Mouse (Mus musculus): ENCODE measurements around the gene Slc5a5.

The Slc5a5 gene

DNA sequence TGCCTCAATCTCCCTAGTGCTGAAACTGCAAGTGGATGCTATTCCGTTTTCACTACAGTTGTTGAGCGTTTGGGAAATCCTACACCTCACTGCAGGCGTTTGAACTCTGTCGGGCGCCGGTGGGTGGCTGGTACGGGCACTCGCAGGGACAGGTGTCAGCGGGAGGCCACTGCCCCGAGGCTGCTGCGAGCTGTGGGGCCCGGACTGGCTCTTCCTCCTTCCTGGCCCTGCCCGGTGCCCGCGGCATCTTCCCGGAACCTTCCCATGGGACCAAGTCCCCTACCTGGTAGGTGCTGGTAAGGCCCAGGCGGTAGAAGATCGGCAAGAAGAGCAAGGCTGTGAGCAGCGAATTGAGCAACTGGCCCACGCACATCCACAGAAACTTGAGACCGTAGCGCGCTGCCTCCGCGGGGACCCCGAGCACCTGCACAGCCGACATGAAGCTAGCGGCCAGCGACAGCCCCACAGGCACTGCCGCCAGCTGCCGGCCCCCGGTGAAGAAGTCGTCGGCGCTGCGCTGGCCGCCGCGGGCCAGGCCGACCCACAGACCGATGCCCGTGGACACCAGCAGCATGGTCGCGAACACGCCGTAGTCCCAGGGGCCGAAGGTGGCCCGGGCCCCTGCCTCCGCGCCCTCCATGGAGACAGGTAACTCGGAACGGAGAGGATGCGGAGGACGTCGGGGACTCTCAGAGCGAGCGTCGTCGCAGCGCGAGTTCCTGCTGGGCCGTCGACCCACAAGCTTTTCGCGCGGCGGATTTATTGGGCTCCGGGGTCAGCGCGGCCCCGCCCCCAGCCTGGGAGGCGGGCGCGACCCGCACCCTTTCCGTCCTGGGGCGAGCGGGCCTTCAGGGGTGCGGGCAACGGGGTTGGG is at the start of gene Slc5a5:
Slc5a5 (minus strand) TSS at position 736 of the 874 bp plus-strand sequence.
- DNase-seq (ENCODE audit: low spot score) = no peak

DNA sequence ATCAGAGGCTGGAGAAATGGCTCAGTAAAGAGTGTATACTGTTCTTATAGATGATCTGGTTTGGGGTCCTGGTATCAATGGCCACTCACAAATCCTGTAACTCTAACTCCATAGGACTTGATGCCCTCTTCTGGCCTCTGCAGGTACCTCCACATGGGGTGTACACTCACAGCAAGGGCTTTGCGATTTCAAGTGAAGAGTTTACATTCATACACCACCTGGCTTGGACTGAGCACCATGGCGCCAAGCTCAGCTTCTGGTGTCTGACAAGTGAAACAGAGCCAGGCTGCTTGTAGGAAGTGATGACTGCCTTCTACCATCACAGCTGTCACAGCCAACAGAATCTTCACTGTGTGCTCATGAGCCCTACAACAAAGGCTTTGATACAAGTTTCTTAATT is 48.9 kb upstream of the Slc5a5 start:
- DNase-seq (ENCODE audit: low spot score) = no peak

DNA sequence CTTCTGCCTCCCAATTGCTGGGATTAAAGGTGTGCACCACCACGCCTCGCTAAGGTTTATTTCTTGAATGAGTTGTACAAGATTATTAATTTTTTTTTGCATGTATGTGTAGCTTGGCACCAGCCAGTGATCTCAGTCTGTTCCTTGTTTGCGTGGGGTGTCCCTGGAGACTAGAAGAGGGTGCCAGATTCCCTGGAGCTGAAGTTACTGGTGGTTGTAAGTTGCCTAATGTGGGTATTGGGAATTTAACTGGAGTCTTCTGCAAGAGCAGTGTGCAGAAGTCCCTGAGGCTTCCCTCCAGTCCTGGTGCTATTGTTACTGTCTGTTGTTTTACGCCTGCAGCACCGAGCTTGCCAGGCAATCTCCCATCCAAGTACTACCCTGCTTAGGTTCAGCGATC is 44.6 kb upstream of the Slc5a5 start:
- DNase-seq (ENCODE audit: low spot score) = no peak

DNA sequence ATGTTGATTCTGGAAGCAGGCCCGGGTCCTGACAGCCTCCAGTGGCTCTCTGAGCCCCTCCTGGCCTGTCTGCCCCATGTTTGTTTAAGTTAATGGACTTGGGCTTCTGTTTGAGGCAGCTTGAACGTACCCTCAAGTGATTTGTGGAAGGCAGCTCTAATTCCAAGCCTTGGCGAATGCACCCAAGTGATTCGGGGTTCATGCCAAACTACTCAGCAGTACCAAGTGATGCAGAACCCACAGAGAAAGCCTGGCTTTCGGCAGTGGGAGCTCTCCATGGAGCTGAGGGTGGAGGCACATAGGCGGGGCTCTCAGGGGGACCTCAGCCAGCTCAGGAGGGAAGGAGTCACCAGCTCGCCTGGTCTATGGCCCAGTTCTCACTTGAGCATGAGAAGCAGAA is 42.2 kb upstream of the Slc5a5 start:
- no peak for DNase-seq (ENCODE audit: low spot score)

DNA sequence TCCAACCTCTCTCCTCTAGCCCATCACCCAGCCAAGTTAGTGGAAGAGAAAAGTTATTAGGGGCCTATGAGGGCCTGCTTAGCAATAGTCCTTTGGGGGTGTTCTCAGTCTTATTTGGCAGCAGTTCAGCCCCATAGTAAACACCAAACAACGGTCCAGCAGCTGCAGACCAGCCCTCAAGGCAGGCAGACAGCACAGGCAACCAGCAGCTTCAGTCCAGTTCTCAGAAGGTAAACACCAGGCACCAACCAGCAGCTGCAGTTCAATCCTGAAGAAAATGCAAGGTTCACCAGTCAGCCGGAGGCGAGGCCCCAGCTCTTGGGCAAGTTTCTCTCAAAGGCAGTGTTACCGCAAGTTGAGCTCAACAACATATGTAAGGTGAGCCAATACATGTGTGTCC is 40.5 kb upstream of the Slc5a5 start:
- no peak for DNase-seq (ENCODE audit: low spot score)

DNA sequence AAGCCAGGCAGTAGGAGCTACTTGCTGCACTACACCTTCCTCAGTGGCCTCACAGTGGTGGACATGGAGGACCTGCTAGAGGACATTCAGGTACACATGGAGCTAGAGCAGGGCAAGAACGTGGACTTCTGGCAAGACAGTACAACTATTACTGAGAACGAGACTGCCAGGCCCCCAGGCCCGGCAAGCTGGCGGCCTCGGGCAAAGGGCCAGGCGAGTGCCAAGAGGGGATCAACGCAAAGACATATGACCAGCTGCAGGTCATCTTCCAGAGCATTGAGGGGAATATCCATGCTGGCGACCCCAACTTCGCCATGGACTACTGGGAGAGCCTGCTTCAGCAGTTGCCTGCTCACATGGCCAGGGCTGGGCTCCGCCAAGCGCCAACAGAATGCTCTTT is 39.2 kb upstream of the Slc5a5 start:
- DNase-seq (ENCODE audit: low spot score) = no peak

DNA sequence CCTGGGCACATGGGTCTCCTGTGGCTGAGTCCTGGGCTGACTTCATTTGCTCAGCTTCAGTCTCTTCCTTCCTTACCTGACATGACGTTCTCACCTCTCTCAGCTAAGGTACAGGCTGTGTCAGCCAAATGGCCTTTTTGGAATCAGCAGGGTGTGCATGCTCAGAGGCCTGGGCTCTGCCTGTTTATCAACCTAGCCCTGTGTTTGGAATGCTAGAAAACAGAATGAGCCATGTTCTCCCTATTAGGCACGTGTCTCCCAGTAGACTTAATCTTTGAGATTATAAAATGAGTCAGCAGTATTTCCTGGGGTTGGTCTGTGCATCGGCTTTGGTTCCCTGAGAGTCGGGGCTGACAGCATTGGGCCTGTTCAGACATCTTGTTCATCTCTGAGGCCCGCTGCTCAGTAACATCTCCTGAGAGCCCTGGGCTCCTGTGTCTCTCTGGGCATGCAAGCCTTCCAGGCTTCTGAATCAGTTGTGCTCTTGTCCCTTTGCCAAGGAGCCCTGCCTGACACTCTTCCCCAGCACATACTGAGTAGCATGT is 36.3 kb upstream of the Slc5a5 start:
- no peak for DNase-seq (ENCODE audit: low spot score)

DNA sequence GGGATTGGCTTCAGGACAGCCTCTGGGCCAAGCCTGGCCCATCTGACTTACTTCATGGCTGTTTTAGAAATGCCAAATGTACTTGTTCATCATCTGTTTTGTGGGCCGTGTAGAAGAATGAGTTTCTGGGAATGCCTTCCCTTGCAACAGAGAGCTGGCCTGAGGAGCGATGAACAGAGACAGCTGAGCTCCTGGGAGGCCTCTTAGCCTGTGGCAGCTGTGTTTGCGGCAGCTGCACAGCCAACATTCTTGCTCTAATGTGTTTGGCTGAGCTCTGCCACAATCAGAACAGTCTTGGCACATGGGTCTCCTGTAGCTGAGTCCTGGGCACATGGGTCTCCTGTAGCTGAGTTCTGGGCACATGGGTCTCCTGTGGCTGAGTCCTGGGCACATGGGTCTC is 35.5 kb upstream of the Slc5a5 start:
- DNase-seq (ENCODE audit: low spot score) = no peak

DNA sequence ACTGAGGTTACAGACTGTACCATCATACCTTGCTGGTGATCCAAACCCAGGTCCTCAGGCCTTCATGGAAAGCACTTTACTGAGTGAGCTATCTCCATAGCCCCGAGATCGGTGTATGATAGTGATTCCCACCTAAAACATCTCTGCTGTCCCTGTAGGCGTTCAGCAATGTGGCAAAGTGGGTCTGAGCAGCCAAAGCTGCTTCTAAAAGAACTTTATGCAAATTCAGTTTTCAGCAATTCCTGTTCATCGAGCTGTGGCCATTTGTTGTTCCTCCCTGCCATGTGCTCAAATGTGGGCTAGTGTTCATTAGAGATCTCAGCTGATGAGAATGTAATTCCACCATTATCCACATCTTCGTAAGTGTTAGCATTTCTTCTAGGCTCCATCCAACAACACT is 33.8 kb upstream of the Slc5a5 start:
- no peak for DNase-seq (ENCODE audit: low spot score)

DNA sequence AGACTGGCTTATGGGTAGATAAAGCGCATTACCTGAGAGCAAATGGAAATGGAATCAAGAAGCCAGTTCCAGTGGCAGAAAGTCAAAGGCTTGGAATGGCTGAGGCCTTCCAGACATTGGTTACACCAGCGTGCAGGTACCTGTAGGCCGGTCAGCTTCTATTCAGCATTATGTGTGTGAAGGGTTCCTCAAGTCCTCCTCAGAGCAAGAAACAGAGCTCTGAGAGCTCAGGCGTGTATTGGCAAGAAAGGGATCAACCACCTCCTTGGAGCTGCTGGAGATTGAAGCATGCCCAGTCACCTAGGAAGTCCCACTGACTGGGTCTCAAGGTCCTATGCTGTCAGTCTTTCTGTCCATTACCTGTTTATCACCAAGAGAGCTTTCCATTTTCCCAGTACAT is 33.2 kb upstream of the Slc5a5 start:
- DNase-seq (ENCODE audit: low spot score) = no peak

DNA sequence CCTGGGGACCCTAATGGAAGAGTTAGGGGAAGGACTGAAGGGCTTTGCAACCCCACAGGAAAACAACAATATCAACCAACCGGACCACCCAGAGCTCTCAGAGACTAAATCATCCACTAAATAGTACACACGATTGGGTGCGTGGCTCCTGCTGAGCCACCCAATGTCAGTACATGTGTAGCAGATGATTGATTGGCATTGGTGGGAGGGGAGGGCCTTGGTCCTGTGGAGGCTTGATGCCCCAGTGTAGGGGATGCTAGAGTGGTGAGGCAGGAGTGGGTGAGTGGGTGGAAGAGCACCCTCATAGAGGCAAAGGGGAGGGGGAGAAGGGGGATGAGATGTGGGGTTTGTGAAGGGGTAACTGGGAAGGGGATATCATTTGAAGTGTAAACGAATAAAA is 31.6 kb upstream of the Slc5a5 start:
- DNase-seq (ENCODE audit: low spot score) = no peak

DNA sequence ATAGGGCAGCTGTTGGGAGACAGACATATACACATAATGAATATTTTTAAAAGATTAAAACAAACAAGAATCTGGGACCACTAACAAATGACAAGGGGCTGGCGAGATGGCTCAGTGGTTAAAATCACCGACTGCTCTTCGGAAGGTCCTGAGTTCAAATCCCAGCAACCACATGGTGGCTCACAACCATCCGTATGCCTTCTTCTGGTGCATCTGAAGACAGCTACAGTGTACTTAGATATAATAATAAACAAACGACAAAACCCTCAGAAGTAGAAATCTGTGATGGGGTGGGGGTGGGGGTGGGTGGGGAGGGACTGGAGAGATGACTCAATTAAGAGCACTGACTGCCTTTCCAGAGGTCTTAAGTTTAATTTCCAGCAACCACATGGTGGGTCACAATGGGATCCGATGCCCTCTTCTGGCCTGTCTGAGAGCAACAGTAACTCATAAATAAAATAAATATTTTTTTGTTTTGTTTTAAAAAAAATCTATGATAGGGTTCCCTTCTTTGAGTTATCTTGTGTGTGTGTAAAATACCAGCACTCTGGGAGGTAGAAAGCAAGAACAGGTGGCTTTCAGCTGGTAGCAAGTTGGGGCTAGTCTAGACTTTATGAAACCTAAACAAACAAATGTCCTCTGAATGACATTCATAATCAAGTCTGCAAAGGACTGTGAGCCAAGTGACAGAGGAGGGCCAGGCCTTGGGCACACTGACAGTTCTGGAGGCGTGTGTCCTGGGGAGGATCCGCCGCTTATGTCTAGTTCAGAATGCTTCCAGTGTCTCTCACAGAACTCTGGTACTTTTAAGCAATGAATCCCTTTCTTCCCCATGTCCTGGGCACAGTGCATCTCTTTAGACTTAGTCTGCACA is 27.7 kb upstream of the Slc5a5 start:
- DNase-seq (ENCODE audit: low spot score) = no peak

DNA sequence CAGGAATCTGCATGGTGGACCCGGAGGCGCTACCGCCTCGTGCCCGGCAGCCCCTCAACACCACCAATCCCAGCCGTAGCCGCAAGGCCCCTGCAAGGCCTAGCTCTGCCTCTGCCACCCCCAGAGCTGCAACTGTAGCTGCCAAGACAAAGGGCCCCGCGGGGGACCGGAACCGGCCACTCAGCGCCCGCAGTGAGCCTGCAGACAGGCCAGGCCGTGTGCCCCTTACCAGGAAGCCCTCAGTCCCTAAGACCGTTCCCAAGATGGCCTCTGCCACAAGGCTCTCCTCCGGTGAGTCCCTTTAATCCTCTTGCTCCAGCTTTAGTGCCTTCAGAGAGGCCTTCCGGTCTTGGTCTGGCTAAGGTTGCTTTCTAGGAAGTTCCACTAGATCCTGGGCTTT is 22.1 kb upstream of the Slc5a5 start:
- DNase-seq (ENCODE audit: low spot score) = no peak

DNA sequence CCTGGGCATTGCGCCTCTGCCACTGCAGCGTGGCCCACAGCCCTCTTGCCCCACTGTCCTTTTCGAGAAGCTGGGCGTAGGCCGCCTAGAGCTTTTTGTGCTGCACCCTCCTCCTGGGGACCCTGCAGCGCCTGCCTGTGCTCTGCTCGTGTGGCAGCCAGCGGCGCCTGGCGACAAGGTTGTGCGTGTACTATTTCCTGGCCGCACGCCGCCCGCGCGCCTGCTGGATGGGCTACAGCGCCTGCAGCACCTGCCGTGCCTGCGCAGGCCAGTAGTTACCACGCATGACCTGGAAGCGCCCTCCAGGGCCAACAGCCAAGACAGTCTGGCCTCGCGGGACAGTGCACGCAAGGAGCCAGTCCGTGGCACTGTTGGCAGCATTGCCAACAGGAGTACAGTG is 21.0 kb upstream of the Slc5a5 start:
- no peak for DNase-seq (ENCODE audit: low spot score)

DNA sequence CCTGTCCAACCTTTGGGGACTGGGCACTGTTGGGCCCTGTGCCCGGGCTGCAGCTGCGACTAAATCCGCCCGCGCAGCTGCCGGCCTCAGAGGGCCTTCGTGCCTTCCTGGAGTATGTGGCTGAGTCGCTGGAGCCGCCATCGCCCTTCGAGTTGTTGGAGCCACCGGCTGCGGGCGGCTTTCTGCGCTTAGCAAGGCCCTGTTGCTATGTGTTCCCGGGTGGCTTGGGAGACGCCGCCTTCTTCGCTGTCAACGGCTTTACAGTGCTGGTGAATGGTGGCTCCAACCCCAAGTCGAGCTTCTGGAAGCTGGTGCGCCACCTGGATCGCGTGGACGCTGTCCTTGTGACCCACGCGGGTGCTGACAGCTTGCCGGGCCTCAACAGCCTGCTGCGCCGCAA is 20.4 kb upstream of the Slc5a5 start:
- no peak for DNase-seq (ENCODE audit: low spot score)

DNA sequence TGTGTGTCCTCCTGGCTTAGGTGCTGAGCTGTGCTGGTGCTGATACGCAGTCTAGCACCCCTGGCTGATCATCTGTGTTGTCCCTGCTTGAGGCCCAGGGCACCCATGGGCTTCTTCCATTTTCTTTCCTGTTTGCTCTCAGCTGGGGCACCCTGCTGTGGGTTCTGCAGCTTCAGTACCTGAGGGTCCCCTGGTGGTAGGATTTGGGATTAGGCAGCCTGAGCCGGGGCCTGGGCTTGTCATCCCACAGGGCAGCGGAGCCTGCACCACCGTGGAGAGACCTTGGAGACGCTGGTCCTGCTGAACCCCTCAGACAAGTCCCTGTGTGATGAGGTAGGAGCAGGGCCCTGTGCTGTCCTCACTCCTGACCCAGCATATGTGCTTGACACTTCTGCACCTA is 19.0 kb upstream of the Slc5a5 start:
- no peak for DNase-seq (ENCODE audit: low spot score)

DNA sequence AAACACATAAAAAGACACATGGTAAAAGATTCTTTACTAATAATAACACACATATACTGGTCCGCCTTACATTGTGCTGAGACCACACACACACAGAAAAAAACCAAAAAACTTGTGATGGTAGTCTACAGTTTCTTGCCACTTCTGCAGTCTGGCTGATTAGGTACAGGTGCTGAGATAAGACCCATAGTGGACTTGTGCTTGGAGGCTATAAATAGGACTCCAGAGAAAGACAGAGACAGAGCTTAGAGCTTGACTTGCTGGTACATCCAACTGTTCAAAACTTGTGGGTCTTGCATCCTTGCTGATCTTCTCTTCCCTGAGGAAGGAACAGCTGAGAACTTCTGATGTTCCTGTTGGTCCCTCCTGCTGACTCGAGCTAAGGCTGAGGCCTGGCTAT is 15.0 kb upstream of the Slc5a5 start:
- no peak for DNase-seq (ENCODE audit: low spot score)

DNA sequence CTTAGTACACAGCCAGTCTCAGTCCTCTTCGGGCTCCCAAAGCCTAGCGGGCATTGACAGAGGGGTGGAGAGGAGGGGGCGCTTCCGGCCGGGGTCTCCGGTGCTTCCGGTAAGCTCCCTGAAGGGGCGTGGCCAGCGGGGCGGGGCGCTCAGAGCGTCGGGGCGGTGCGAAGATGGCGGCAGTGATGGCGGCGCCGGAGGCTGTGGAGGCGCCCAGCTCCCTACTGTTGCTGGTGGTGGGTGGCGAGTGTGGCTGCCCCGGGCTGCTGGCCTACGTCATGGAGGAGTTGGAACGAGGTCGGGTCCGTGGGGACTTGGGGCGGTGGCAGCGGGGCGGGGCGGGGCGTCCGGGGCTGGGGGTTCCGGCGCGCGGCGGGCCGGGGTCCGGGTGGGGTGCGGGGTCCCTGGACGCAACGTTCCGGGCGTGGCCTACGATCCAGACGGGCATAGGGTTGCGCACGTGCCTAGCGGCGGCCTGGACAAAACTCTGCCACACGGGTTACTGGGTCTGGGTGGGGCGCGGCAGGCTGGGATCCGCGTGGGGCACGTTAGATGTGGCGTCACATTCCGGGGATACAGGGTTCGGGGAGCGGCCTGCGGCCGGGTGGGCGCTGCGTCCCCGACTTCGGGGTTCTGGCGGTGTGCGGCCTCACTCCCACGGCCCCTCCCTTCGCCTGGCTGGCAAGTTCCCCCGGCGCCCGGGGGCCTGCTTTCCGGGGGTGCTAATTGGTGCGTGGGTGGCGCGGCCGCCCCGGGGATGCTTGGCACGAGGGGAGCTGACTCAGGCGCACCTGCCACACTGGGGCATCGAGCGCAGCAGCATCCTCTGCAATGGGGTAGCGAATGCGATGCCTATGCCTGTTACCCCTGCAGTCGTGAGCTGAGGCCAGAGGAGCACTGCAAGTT is 13.5 kb upstream of the Slc5a5 start, which contains the start of gene Map1s:
Map1s (plus strand) TSS at position 102 of the 906 bp plus-strand sequence.
- DNase-seq (ENCODE audit: low spot score) = peak; percentile 72

DNA sequence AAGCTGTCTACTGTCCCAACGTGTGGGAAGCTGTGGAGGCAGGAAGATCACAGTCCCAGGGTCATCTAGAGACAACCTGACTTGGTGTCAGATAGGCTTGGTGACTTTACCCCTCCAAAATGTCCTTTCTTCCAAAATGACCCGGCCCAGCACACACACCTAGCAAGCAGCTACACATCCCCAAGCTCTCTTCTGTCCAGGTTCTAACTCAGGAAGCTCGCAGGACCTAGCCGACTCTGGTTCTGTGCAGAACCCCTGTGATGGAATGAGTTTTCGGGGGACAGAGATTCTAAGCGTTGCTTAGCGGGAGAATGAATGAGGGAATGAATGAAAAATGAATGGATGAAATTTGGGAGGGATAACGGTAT is 12.9 kb upstream of the Slc5a5 start:
- no peak for DNase-seq (ENCODE audit: low spot score)

DNA sequence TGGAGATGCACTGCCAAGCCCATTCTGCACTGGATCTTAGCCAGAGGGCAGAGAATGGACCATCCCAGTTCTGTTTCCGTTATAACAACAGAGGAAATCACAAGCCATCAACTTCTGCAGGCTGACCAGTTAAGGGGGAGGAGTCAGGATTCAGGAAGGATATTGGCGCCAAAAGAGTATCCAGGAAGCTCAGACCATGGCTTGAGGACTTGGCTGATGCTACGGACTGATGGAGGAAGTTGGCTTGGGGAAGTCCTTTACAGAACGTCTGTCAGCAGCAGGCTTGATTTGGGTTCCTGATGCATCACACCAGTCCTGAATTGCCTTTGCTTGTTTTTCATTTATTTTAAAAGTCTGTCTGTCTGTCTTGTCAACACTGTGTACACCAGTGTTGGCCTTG is 12.0 kb upstream of the Slc5a5 start:
- DNase-seq (ENCODE audit: low spot score) = no peak

DNA sequence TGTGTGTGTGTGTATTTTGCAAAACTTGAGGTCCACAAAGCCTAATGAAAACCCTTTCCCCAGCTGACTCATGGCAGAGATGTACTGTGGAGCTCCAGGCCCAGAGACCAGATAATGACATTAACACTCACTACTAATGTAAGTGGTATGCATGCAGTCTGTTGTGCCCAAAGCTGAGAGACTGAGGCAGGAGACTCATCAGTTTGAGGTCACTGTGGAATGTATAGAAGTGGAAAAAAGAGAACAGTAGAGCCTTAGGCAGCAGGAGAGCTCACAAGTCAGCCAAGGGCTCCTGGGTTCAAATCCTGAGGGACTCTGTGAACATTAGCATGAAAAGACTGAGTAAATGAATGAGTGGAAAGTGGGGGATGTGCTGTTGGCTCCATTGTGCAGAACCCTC is 11.0 kb upstream of the Slc5a5 start:
- no peak for DNase-seq (ENCODE audit: low spot score)

DNA sequence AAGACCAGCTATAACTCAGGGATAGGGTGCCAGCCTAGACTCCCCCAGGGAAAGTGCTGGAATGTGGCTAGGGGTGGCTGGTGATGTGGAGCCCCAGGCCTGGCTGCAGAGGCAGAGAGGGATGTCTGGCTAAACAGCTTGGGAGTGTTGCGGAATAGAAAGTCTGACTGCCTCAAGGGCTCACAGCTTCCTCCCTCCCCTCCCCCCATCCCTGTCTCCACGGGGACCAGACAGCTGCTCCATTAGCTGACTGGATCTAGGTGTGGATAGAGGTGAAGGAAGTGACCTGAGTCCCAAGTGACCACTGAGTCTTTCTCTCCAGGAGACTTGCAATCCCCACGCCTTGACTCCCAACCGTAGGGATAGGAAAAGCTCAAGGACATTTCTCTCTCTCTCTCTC is 10.6 kb upstream of the Slc5a5 start:
- DNase-seq (ENCODE audit: low spot score) = no peak
